In the genomic region with DNA sequence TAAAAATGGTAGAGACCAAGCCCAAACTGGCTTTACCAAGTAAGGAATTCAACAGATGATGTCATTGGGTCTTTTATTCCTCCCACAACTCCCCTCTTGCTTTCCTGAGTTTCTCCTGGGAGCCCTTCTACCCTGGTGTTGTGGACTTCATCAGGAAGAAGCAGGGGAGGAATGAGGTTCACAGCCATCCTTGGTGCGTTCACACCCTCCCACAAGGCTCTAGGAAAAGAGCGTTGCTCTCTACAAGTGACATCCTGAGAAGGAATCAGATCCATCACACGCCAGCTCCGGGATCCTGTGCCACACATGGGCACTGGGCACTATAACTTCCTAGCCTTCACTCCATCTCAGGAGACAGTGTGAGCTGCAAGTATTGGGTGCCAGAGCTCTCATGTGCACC, we compare ENCODE assay signal across 21 mouse cellular contexts.
DNase-seq lines count a peak whose midpoint lies in the region; ATAC-seq lines count a peak whose summit lies in the region.
"Had no signal": no experiment of that assay in that cellular context is flagged by ENCODE, and none has a peak within 500 bp of the region (broad histone marks: within the 10 kb centered on the region; RNA-seq: fewer than 3 reads in every experiment).

No protein-coding gene starts in this region.

- H3K27ac ChIP-seq in forebrain, embryonic 16.5 days (ENCODE audit: low read length), result no peak overlapping the region

- no peak for DNase-seq in frontal cortex, postnatal 10 days (ENCODE audit: low spot score in 2 of 2)
- DNase-seq in right cerebral cortex, adult 18-20 months, result peak; percentile 26
- no peak for DNase-seq in right cerebral cortex, postnatal 14 days
- peak; percentile 55 for DNase-seq in brain, adult 2 months (ENCODE audit: low read depth, low spot score)
- DNase-seq: adrenal gland, adult 2 months; adrenal gland, adult 8-10 months; adrenal gland, postnatal 10 days; adrenal gland, postnatal 14 days; adrenal gland, postnatal 25 days; adrenal gland, postnatal 36 days; B cell, adult 2 months; cerebellum, adult 11 months; cerebellum, adult 11-12 months; cerebellum, adult 18-20 months; cerebellum, adult 2 months had no signal

- no peak overlapping the region for H3K4me2 ChIP-seq in forebrain, embryonic 16.5 days (ENCODE audit: low read length)

- 94% methylated on average over 4 of the region's 4 CpGs for WGBS in forebrain, embryonic 16.5 days

- no peak overlapping the region for H3K9ac ChIP-seq in forebrain, embryonic 16.5 days (replicated peaks; ENCODE audit: low read depth, low read length)

- no peaks in the 10 kb centered on the region for H3K36me3 ChIP-seq in forebrain, embryonic 16.5 days (ENCODE audit: control insufficient read depth, insufficient read depth)
- H3K36me3 ChIP-seq: G1E had no signal

- H3K4me1 ChIP-seq in forebrain, embryonic 16.5 days (replicated peaks; ENCODE audit: control insufficient read depth, insufficient read depth, low read length), result no peaks in the 10 kb centered on the region

- no peaks in the 10 kb centered on the region for H3K27me3 ChIP-seq in forebrain, embryonic 16.5 days (replicated peaks; ENCODE audit: control insufficient read depth, insufficient read depth, low read length)
- H3K27me3 ChIP-seq: Patski had no signal

- no peak overlapping the region for H3K4me3 ChIP-seq in forebrain, embryonic 16.5 days (replicated peaks; ENCODE audit: low read length)

- no peaks in the 10 kb centered on the region for H3K9me3 ChIP-seq in forebrain, embryonic 16.5 days (ENCODE audit: control insufficient read depth, low read length)
- H3K9me3 ChIP-seq: G1E had no signal

- peak; percentile 44; the same call in 1 of the 2 replicates for ATAC-seq in frontal cortex, adult (ENCODE audit: low TSS enrichment)
- ATAC-seq in forebrain, embryonic 16.5 days, result no peak
- ATAC-seq: activated CD4-positive, CD25-positive, alpha-beta regulatory T cell, adult 4 months; CD4-positive, CD25-positive, alpha-beta regulatory T cell, adult 4 months; Patski had no signal

Comparison
In these comparisons a context has a peak if more than half of its experiments do, and no peak if none do; other contexts are left out.
1. DNase-seq: peak in right cerebral cortex, adult 18-20 months (single experiment) and brain, adult 2 months (single experiment); none in frontal cortex, postnatal 10 days (0 of 2) and right cerebral cortex, postnatal 14 days (single experiment).